Mouse (Mus musculus) ES-CJ7 (cell line): ENCODE measurements around the gene Hemgn.

Experiments
- DNase-seq: peaks from one replicate; pipeline ENCODE4 v3.0.0; 2011; ENCODE audit warnings: low read depth, low spot score

Gene Hemgn

DNA sequence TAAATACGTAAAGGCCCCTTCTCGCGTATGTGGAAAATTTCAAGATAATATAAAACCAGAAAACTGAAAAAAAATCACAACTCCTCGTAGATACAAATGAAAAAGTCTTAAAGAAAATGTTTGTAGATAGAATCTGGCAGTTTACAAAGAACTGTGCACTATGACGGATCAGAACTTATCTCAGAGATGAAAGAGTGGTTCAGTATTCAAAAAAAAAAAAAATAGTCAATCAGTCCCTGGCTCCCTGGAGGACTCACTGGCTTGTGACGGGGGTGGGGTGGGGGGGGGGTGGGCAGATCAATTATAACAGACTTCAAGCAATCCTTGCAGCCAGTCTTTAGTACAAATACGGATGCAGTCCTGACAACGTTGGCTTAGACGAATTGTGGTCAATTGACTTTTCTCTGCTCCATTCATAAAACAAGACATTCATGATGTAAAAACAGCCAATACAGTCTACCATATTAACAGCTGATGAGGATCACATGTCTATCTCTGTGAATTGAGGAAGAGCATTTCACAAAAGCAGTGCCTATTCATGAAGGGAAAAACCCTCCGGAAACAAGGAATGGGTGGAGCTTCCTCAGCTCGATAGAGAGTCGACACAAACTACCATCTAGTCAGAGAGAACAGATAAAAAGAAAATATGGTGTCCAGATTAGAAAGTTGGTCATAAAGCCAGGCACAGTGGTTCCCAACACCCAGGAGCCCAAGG, 53.6 kb downstream of the Hemgn start:
- DNase-seq = no peak

DNA sequence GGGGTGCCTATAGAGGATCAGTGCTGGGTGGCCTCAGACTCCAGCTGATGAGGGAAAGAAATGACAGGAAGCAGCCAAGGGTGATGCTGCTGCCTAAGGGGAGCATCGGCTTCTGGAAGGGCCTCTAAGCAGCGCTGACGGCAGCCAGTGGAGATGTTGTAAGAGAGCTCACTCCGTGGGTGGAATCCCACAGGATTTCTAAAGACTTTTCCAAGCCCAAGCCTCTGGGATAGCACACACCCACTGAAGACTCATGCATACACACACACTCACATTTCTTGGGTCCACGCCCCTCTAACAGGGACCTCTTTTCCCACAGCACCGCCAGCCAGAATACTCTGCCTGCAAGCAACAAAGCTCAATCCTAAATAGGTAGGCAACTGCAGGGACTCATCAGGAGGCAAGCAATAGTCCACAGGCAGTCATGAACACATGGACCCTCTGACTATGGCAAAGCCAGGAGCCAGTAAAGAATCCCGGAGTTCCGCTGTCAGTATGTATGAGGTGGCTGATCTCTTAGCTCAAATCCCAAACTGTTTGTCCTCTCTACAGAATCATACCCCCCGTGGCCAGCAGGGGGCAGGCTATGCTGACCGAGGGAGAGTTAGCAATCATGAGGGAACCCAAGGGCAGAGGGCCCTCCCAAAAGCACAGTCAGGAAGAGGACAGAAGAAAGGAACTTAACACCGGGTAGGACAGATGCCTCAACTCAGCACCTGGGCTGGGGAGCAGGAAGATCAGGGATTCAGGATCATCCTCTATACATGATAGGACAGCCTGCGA, 56.8 kb downstream of the Hemgn start:
- peak; percentile 79 for DNase-seq

DNA sequence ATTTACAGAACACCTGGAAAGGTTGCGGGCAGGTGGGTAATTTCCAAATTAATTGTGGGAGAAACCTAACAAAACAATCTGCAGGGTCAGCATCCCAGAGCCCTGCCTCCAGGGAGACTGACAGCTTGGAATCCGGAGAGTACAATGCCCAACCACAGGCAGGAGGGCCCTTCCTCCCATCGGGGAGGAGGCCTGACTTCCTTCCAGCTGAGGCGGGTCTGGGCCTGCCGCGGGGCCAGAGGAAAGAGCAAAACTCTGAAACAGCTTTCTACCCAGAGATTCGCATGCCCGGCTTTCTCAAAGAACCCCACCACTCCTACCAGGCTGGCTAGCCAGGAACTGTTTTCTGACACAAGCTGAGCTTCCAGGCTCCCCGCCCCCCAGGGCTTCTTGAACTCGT, 60.3 kb downstream of the Hemgn start:
- DNase-seq = no peak

DNA sequence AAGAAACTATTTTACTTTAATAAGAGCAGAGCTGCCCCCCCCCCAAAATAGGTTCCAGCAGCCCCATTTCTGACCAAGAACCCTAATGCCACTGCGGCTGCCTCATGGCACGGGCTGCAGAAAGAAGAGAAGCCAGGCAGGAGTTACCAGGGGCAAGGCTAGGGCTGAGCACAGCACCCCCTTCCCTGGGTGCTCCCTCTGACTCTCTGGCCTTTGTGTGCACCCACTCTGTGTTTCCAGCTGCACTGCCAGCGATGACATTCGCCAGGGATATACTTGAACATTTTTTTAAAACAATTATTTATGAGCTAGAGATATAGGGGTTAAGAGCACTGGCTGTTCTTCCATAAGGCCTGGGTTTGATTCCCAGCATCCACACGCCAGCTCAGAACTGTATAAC, 63.8 kb downstream of the Hemgn start:
- no peak for DNase-seq

DNA sequence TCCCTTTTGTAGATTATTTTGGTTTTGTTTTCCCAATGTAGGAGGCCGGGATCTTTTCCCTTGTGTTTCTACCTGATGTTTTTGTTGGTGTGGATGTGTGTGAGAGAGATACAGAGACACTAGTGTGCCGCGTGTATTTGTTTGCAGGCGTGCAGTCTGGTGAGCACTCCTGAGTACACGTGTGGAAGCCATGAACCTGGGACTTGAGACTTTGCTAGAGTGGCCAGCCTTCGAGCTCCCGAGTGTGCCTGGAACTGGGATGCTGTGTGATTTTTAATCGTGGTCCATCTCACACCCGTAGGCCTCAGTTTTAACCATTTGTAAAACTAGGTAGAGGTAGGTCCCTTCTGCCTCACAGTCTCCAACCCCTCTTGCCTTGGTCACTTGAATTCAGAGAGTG, 64.4 kb downstream of the Hemgn start:
- DNase-seq = no peak

DNA sequence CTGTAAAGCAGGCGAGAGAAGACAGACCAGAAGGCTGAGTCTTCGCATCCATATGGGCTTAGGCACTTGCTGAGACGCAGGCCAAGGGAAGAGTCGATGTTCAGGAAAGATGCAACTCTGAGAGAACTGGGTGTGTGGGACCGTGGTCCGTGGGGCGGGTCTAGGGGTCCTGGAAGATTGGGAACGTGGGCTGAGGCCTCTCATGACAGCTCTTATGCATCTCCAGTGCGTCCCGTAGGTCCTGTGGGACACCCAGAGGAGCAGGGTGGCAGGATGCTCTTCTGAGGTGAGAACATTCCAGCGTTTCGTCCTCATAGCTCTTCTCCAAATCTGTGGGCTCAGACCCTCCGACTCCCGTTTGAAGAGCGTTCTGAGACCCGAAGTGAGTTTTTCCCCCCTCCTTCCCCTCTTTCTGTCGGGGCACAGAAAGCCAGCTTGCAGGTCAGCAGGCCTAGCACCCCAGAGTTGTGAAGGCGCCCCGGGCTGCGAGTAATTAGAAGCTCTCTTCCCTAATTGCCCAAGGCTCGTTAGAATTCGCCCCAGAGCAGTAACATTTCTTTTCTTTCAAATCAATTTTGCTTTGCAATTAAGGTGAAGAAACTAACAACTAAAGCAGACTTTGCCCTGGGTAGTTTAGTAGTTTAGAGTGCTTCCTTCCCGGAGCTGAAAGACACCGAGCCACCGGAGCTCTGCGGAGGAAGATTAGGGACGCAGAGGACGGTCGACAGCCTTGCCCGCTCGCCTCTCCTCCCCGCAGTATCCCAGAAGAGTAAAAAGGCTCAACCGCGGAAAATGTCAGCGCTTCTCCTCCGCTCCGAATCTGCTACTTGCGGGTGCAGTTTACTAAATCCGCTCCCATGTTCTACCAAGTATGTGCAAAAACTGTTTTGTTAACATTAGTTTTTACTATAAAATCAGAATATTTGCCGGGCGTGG, 65.5 kb downstream of the Hemgn start:
- DNase-seq = no peak

DNA sequence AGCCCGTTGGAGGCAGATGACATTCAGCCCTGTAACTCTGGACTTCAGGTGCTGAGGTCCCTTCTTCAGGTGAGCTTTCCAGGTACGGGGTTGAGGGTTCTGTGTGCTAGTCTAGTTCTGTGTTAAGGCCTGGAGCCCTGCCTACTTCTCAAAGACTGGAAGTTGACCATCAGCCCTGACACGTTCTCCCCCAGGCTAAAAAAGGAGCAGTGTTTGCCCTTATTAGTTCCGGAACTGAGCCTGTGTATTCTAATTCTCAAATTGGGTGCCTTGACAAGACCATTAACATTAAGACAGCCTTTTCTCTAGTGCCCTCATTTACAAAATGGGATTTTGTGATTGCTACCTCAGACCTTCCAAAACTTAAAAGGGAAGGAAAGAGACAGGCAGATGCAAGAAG, 66.2 kb downstream of the Hemgn start:
- DNase-seq = no peak

DNA sequence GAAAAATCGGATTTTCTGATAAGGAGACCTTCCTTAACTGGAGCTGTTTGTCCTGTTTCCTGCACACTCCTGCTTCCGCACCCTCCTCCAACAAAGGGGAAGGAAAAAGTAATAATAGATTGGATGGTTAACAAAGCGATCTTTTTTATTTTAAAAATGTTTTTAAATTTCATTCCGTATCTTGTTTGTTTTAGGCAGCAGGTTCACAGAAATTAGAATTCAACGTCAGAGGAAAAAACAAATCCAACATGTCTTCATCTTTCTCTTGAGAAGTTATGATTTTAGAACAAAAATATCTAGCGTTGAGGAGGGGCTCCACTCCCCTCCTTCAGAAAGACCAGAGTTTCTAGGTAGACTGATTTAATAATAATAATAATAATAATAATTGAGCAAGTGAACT, 67.1 kb downstream of the Hemgn start:
- DNase-seq = no peak

DNA sequence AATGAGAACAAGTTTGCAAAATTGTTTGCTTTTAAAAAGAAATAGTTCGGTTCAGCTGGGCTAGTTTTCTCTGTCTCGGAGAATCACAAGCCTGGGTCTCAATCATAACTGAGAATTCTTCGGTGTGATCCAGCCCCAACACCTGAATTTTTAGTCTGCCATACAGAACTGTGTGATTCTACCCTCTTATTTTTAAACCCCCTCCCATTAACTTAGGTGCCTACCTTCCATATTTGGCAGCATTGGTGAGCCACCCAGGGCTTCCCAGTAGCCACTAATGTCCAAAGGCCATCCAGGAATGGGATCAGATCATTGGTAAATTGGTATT, 67.6 kb downstream of the Hemgn start:
- no peak for DNase-seq

DNA sequence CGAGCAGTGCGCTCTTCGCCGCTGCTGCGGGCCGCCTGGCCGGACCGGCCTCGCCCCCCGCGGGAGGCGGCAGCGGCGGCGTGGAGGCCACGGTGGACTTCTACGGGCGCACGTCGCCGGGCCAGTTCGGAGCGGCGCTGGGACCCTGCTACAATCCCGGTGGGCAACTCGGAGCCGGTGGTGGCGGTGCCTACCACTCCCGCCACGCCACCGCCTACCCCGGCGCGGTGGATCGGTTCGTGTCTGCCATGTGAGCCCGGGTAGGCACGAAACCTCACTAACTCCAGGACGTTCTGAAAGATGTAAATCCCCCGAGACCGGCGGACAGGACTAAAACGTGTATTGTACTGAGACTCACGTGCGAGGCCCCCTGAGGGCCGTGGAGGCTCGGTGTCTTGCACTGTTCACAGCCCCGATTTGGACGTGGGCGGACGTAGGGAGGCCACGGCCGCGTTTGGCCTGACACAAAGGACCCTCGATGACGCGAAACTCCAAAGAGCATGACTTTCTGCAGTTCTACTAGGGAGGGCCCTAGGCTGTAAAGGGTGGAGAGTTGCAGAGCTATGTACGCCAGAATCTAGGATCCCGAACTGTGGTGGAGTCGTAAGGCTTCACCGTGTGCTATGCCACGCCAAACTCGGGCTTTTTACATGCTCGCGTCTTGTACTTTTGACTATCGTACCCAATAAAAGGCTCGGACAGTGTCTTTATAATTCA, 68.1 kb downstream of the Hemgn start:
- peak; percentile 41 for DNase-seq

DNA sequence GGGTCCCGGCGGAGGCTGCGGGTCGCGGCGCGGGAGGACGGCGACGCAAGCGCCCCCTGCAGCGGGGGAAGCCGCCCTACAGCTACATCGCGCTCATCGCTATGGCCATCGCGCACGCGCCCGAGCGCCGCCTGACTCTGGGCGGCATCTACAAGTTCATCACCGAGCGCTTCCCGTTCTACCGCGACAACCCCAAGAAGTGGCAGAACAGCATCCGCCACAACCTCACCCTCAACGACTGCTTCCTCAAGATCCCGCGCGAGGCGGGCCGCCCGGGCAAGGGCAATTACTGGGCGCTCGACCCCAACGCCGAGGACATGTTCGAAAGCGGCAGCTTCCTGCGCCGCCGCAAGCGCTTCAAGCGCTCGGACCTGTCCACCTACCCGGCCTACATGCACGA, 69.0 kb downstream of the Hemgn start:
- peak; percentile 74 for DNase-seq
